Mouse (Mus musculus) macrophage (primary cell): ENCODE data around the gene Clcc1. TPM values are rescaled to one million over a fixed set of nuclear protein-coding genes. Genes with fewer than 3 reads are reported as not detected.
"Not testable (repeated sequence)": the region's sequence is repeated elsewhere in the genome, so short reads cannot be mapped to it uniquely, and the experiment has no call there.

ENCODE experiments used
- H3K27ac ChIP-seq: fragments of 350-480 bp; formaldehyde crosslinking; 2 replicates; pipeline ENCODE4 v1.9.0; 2021
- H3K36me3 ChIP-seq: fragments of 350-480 bp; formaldehyde crosslinking; 2 replicates; pipeline ENCODE4 v1.9.0; 2021; ENCODE audit errors: inconsistent target
- H3K4me3 ChIP-seq: fragments of 350-480 bp; formaldehyde crosslinking; 2 replicates; pipeline ENCODE4 v1.9.0; 2021; ENCODE audit errors: inconsistent target
- H3K79me2 ChIP-seq: fragments of 350-480 bp; formaldehyde crosslinking; 2 replicates; pipeline ENCODE4 v1.9.0; 2021; ENCODE audit errors: inconsistent target
- WGBS: methylation state at CpG from one replicate; pipeline ENCODE4 v1.1.7; 2026; ENCODE audit warnings: inconsistent platforms; ENCODE audit not compliant: missing documents; 5-methylcytosine and 5-hydroxymethylcytosine counted together
- polyA plus RNA-seq: library from polyadenylated mRNA; stranded (reverse); fragments of 250-400 nt; gene quantifications from 3 replicates; pipeline ENCODE4 v1.2.4, GENCODE M21; 2018; ENCODE audit warnings: inconsistent platforms
- total RNA-seq, 78 experiments: library from RNA; depleted of rRNA; stranded (reverse); fragments of 250-400 nt; gene quantifications; 1 replicate in 9 of 78; 2 replicates in 24 of 78; 3 replicates in 43 of 78; 4 replicates in 2 of 78; pipeline ENCODE4 v1.2.4; 2018; ENCODE audit warnings: inconsistent platforms in 56 of 78

Clcc1 gene
- total RNA-seq (2018; cell fraction: chromatin; rRNA removed): 100 to 1,000 TPM in 1 of 26 experiments, 10 to 100 TPM in 25; 12.7 to 107 (median 54.9) TPM
- 10 to 100 TPM; 30.0 to 68.4 (median 46.2) TPM for total RNA-seq (2018; cell fraction: cytosol; rRNA removed)
- 100 to 1,000 TPM in 1 of 26 experiments, 10 to 100 TPM in 25; 25.8 to 103 (median 54.0) TPM for total RNA-seq (2018; cell fraction: nucleus; rRNA removed)
- 48.3 to 56.9 TPM (median 49.1 TPM) in 3 replicates for polyA plus RNA-seq

- H3K27ac ChIP-seq: 0 out of 2 replicates have a peak within 1 kb of the TSS, but pooled peaks have one; percentile 4
- peak within 1 kb of the TSS; percentile 71 for H3K4me3 ChIP-seq
- peaks cover 48% of the 10 kb centered on the region for H3K79me2 ChIP-seq
- no peaks in the 10 kb centered on the region for H3K36me3 ChIP-seq
- under 1% methylated on average over 41 of the region's 57 CpGs for WGBS
Observed at GRCm38 (mm10) chr3:108653710-108654379, at the start of gene Clcc1. Clcc1 (plus strand) TSS chr3:108653913.

GRCm38 (mm10) chr3:108608906-108609305 lies 44.8 kb upstream of the Clcc1 start:
- Histone ChIP-seq H3K27ac (0 out of 2 replicates have a peak overlapping the region, but pooled peaks have one; percentile 7), H3K4me3 (no peak overlapping the region), H3K79me2 (no peaks in the 10 kb centered on the region; the same call in 1 of the 2 replicates), H3K36me3 (no peaks in the 10 kb centered on the region)
- WGBS: 4% methylated on average over 3 of the region's 3 CpGs

- Histone ChIP-seq H3K4me3 (no peak overlapping the region), H3K79me2 (no peaks in the 10 kb centered on the region), H3K36me3 (no peaks in the 10 kb centered on the region), H3K27ac (no peak overlapping the region)
- WGBS: 93% methylated on average over 5 of the region's 5 CpGs
Observed at GRCm38 (mm10) chr3:108634761-108635160, 19.0 kb upstream of the Clcc1 start.

- no peaks in the 10 kb centered on the region for H3K79me2 ChIP-seq
- WGBS: 81% methylated on average over 4 of the region's 4 CpGs
Observed at GRCm38 (mm10) chr3:108639412-108639811, 14.3 kb upstream of the Clcc1 start.

GRCm38 (mm10) chr3:108640998-108641397 lies 12.7 kb upstream of the Clcc1 start:
- H3K79me2 ChIP-seq: no peaks in the 10 kb centered on the region
- 95% methylated on average over 4 of the region's 4 CpGs for WGBS
- peaks cover 14% of the 10 kb centered on the region; the same call in 1 of the 2 replicates for H3K36me3 ChIP-seq
- no peak overlapping the region for H3K4me3 ChIP-seq
- H3K27ac ChIP-seq: no peak overlapping the region

More at GRCm38 (mm10) chr3:108639412-108639811, 14.3 kb upstream of the Clcc1 start:
- Histone ChIP-seq H3K27ac (no peak overlapping the region), H3K4me3 (no peak overlapping the region), H3K36me3 (peaks cover 9% of the 10 kb centered on the region; the same call in 1 of the 2 replicates)

GRCm38 (mm10) chr3:108644856-108645255 lies 8.9 kb upstream of the Clcc1 start:
- H3K27ac ChIP-seq: no peak overlapping the region
- 90% methylated on average over 3 of the region's 3 CpGs for WGBS
- H3K4me3 ChIP-seq: no peak overlapping the region
- peaks cover 14% of the 10 kb centered on the region; the same call in 1 of the 2 replicates for H3K36me3 ChIP-seq
- H3K79me2 ChIP-seq: no peaks in the 10 kb centered on the region

- Histone ChIP-seq H3K79me2 (no peaks in the 10 kb centered on the region), H3K36me3 (peaks cover 14% of the 10 kb centered on the region; the same call in 1 of the 2 replicates), H3K27ac (no peak overlapping the region), H3K4me3 (no peak overlapping the region)
- WGBS: 95% methylated on average over 7 of the region's 7 CpGs
Observed at GRCm38 (mm10) chr3:108646036-108646435, 7.7 kb upstream of the Clcc1 start.

- WGBS: 91% methylated on average over 5 of the region's 5 CpGs
- not testable (repeated sequence) for H3K79me2 ChIP-seq, H3K4me3 ChIP-seq, H3K27ac ChIP-seq
- peaks cover 14% of the 10 kb centered on the region; the same call in 1 of the 2 replicates for H3K36me3 ChIP-seq
Observed at GRCm38 (mm10) chr3:108647681-108648080, 6.0 kb upstream of the Clcc1 start.

- Histone ChIP-seq H3K36me3 (no peaks in the 10 kb centered on the region), H3K79me2 (peaks cover 40% of the 10 kb centered on the region), H3K4me3 (peak overlapping the region; percentile 23), H3K27ac (no peak overlapping the region)
- WGBS: 14% methylated on average over 8 of the region's 9 CpGs
Observed at GRCm38 (mm10) chr3:108652866-108653642, 659 bp upstream of the Clcc1 start.

- Histone ChIP-seq H3K36me3 (no peaks in the 10 kb centered on the region), H3K27ac (0 out of 2 replicates have a peak overlapping the region, but pooled peaks have one; percentile 4), H3K79me2 (peaks cover 55% of the 10 kb centered on the region), H3K4me3 (peak overlapping the region; percentile 71)
- WGBS: 13% methylated on average over 14 of the region's 14 CpGs
Observed at GRCm38 (mm10) chr3:108654566-108654965, 853 bp downstream of the Clcc1 start.

- 78% methylated on average over 7 of the region's 7 CpGs for WGBS
- peaks cover 64% of the 10 kb centered on the region for H3K79me2 ChIP-seq
- H3K4me3 ChIP-seq: no peak overlapping the region
- H3K36me3 ChIP-seq: no peaks in the 10 kb centered on the region
- no peak overlapping the region for H3K27ac ChIP-seq
Observed at GRCm38 (mm10) chr3:108655486-108655885, 1.8 kb downstream of the Clcc1 start.

GRCm38 (mm10) chr3:108658612-108659011 lies 4.9 kb downstream of the Clcc1 start:
- Histone ChIP-seq H3K79me2 (peaks cover 65% of the 10 kb centered on the region), H3K4me3 (no peak overlapping the region), H3K27ac (no peak overlapping the region), H3K36me3 (peaks cover 21% of the 10 kb centered on the region)
- WGBS: 94% methylated on average over 9 of the region's 9 CpGs

- WGBS: 85% methylated on average over 1 of the region's 1 CpGs
- Histone ChIP-seq H3K27ac (no peak overlapping the region), H3K4me3 (no peak overlapping the region), H3K36me3 (peaks cover 36% of the 10 kb centered on the region), H3K79me2 (peaks cover 46% of the 10 kb centered on the region)
Observed at GRCm38 (mm10) chr3:108660941-108661340, 7.2 kb downstream of the Clcc1 start.

- H3K79me2 ChIP-seq: no peaks in the 10 kb centered on the region
- no peak overlapping the region for H3K27ac ChIP-seq
- WGBS: 92% methylated on average over 4 of the region's 4 CpGs
- peaks cover 78% of the 10 kb centered on the region for H3K36me3 ChIP-seq
- H3K4me3 ChIP-seq: no peak overlapping the region
Observed at GRCm38 (mm10) chr3:108676616-108677015, 22.9 kb downstream of the Clcc1 start.
